Mouse (Mus musculus) layer of hippocampus, adult 2 months (tissue): ENCODE data around the gene Lce1l. TPM values are rescaled to one million over a fixed set of nuclear protein-coding genes. Genes with fewer than 3 reads are reported as not detected.
"Not testable (repeated sequence)": the region's sequence is repeated elsewhere in the genome, so short reads cannot be mapped to it uniquely, and the experiment has no call there.

Source experiments
- DNase-seq, 2 experiments: peaks; one replicate each; pipeline ENCODE4 v3.0.0; 2022; ENCODE audit warnings: low spot score in 2 of 2
- H3K27ac ChIP-seq: fragments of 200-600 bp; 2 replicates; pipeline ENCODE4 v1.8.1; 2022
- H3K4me3 ChIP-seq: fragments of 200-600 bp; 2 replicates; pipeline ENCODE4 v1.8.1; 2022; ENCODE audit warnings: mild to moderate bottlenecking
- CTCF ChIP-seq: fragments of 200-600 bp; conservative IDR thresholded peaks from 2 replicates; pipeline ENCODE4 v1.8.1; 2022; ENCODE audit warnings: antibody characterized with exemption, mild to moderate bottlenecking, moderate library complexity
- long read RNA-seq, 2 experiments: library from polyadenylated mRNA; stranded (forward); transcript quantifications; one replicate each; pipeline ENCODE4 v2.0.0; 2021; ENCODE audit warnings: borderline mapping rate in 2 of 2
- total RNA-seq, 2 experiments: library from RNA; stranded (reverse); gene quantifications; 2 replicates each; pipeline ENCODE4 v1.2.3; 2021

The Lce1l gene
- not detected for total RNA-seq
- long read RNA-seq, experiment 1: 0 reads
- long read RNA-seq, experiment 2: 0 reads

DNA sequence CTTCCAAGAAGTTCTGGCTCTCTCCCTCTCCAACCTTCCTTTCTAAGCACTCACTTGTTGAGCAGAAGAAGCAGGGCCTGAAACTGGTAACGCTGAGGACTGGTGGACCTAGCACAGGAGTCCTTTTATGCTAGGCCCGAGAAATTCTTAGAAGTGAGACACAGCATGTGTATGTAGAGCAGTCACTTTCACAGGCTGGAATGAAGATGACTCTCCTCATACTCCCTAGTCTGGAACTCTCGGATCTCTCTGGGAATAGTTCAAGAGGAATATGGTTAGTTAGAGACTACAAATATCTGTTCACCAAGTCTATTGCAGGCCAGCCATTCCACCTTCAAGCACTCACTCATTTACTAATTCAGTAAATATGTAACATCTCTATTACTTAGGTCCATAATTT lies at the start of gene Lce1l:
TSS of gene Lce1l (minus strand) at position 101 of the 400 bp plus-strand sequence.
- Histone ChIP-seq H3K27ac (no peak within 1 kb of the TSS), H3K4me3 (no peak within 1 kb of the TSS)
- no peak for DNase-seq
- TF ChIP-seq CTCF: no peak

DNA sequence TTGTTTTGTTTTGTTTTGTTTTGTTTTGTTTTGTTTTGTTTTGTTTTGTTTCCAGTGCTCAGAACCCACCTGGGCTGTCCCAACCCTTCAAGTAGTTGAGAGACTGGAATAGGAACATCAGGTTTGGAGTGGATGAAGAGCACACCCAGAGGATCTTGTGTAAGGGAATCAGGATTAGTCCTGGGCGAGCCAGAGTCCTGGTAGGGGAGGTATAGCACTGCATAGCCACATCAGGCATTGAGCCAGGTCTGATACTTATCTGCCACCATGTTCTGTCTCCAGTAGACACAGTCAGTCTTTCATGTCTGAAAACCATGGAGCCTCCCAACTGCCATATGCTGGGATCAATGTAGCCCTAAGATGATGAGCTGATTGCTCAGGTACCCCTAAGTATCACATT lies 43.4 kb upstream of the Lce1l start:
- DNase-seq: no peak
- TF ChIP-seq CTCF: no peak
- H3K4me3 ChIP-seq: no peak overlapping the region
- H3K27ac ChIP-seq: no peak overlapping the region

DNA sequence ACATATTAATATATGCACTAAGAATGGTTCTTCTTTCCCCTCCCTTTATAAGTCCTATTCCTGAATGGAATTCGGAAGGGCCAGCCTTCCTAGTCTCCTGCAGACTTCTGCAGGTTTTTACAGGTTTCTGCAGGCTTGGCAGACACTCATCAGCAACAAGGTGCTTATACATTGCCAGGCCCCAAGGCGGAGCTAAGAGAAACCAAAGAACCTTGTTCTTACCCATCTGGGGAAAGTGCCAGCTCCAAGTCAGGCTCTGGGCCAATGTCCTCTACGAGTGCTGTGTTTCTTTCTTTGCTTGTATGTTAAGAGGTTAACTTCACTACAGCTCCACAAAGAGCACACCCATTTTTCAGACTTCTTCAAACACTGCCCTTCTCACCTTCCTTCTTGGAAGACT lies 43.0 kb upstream of the Lce1l start:
- no peak for TF ChIP-seq CTCF
- H3K4me3 ChIP-seq: no peak overlapping the region
- no peak for DNase-seq
- no peak overlapping the region for H3K27ac ChIP-seq

DNA sequence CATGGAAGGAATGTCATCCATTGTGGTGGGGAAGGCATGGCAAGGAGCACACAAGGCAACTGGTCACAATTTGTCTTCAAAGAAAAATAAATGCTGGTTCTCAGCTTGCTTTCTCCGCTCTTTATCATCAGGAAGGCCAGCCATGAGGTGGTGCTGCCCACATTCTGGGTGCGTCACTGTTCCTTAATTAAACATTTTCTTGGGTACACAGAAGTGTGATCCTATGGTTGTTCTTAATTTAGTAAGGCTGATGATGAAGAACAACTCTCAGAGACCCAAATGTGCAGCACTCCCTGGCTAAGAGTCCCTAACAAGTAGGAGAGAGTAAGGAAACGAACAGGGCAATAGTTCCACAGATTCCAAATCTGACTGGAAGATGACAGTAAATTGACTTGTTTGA lies 23.1 kb upstream of the Lce1l start:
- Histone ChIP-seq H3K27ac (no peak overlapping the region), H3K4me3 (no peak overlapping the region)
- no peak for TF ChIP-seq CTCF
- no peak for DNase-seq

DNA sequence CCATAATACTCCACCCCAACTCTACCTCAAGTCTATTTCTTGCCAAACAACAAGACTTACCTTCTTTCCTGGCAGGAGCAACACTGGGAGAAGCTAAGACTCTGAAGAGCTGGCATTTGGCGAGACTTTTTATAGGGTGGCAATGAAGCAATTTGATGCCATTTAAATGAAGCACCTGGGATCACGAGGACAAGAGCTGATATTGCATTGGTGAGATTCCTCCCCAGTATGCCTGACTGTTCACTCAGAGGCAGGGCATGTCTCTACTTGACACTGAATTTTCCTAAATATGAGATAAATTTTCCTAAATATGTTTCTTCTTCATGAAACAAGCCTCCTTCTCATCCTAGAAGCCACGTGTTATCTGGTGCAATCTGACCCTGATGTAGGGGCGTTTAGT lies 19.0 kb upstream of the Lce1l start, which contains the start of gene 2310050C09Rik:
TSS of gene 2310050C09Rik (minus strand) at position 101 of the 400 bp plus-strand sequence.
- no peak for TF ChIP-seq CTCF
- Histone ChIP-seq H3K4me3 (no peak within 1 kb of the TSS), H3K27ac (no peak within 1 kb of the TSS)
- no peak for DNase-seq

DNA sequence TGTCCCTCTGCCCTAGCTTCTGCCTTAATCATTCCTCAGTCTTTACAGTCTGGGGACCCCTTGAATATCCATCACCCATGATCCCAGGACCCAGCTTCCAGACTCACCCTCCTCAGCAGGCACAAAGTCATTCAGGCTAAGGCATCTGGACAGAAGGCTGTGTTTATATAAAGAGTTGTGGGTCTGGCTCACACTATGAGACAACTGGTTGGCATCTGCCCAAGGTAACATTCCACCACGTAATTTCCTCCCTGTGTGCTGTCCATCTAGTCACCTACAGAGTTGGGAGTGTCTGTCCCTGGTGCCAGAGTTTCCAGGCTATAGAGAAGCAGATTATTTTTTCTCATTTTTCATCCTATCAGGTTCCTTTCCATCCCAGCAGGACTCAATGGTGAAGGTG lies 24.0 kb downstream of the Lce1l start, which contains the start of gene Kprp:
TSS of gene Kprp (minus strand) at position 140 of the 400 bp plus-strand sequence.
- no peak within 1 kb of the TSS for H3K27ac ChIP-seq
- no peak for DNase-seq
- no peak for TF ChIP-seq CTCF
- H3K4me3 ChIP-seq: no peak within 1 kb of the TSS

DNA sequence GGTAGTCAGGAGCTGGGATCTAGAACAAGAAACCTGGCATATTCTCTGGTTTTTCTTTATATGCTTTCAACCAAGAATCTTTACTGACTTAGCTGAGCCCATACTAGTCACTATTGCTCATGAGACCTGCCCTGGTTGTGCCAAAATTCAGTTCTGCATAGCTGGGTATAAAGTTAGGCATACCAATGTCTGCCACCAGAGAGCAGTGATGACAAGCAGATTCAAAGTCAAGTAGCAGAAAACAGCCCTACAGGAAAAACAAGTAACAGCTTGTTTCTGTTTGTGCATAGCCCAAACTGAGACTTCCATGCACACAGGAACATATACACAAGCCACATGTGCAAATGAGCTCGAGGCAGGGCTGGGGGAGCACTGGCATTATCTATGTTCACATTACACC lies 25.3 kb downstream of the Lce1l start:
- TF ChIP-seq CTCF: peak; percentile 46
- no peak for DNase-seq
- H3K27ac ChIP-seq: no peak overlapping the region
- no peak overlapping the region for H3K4me3 ChIP-seq

DNA sequence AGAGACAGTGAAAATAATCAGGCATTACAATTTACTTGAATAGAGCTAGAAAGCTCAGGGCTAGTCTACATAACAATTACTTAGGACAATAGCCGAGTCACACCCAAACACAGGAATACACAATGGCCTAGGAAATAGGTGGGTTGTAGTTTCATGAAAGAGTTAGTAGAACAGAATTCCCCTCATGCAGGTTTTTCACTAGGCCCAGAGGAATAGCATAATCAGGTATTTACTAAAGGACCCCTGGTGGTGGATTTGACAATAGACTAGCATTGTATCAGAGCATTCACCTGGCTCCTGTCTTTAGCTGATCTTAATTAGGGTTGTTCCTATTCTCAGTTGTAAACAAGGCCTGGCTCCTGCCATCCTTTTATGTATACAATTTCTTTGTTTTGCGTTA lies 35.0 kb downstream of the Lce1l start:
- H3K27ac ChIP-seq, DNase-seq, H3K4me3 ChIP-seq: not testable (repeated sequence)

DNA sequence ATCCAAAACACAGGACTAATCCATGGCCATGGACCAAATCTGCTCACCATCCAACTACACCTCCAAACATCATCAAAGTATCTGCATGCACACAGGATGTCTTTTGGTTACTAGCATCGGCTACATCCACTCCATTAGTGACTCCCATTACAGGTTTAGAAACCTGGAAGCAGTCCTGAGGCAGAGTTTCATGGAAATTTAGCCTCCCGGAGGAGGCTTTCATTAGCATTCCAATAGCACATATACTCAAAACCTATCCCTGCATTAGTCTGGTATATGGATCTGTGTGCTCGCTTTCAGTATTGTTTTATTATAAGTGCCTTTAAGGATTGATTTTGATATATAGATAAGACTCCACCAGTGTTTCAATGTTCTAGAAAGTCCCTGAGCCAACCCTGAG lies 35.5 kb downstream of the Lce1l start:
- no peak for TF ChIP-seq CTCF
- DNase-seq: no peak
- H3K4me3 ChIP-seq: no peak overlapping the region
- H3K27ac ChIP-seq: no peak overlapping the region

DNA sequence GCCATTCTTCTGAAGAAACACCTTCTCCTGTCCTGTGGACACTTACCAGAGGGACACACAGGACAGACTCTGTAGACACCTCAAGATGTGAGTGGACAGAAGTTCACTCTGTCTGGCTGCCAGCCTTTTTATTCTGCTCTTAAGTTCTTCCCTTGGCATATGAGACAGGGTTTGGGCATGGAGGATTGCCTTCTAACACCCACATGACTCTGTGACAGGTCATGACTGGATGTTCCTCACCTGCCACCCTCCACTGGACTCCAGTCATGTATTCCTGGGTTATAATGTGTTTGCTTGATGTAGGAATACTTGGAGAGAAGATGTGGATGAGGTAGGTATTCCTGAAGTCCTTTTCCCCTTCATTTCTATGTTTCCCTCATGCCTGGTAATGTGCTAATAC lies 43.3 kb downstream of the Lce1l start, which contains the start of gene Lce1k:
TSS of gene Lce1k (minus strand) at position 101 of the 400 bp plus-strand sequence.
- H3K4me3 ChIP-seq: no peak within 1 kb of the TSS
- no peak within 1 kb of the TSS for H3K27ac ChIP-seq
- no peak for DNase-seq
- no peak for TF ChIP-seq CTCF

Other genes with a start within 250 kb of the Lce1l start
- not detected for gene 2210017I01Rik, start 243.8 kb downstream of the Lce1l start, total RNA-seq
- gene Lce6a, start 229.6 kb downstream of the Lce1l start, total RNA-seq: not detected
- not detected for gene Lce1a1, start 203.0 kb downstream of the Lce1l start, total RNA-seq
- gene Lce1b, start 194.4 kb downstream of the Lce1l start, total RNA-seq: not detected
- gene Lce1a2, start 181.0 kb downstream of the Lce1l start, total RNA-seq: not detected
- not detected for gene Lce1c, start 172.0 kb downstream of the Lce1l start, total RNA-seq
- not detected for gene Lce1d, start 164.1 kb downstream of the Lce1l start, total RNA-seq
- not detected for gene Lce1e, start 142.2 kb downstream of the Lce1l start, total RNA-seq
- not detected for gene Lce1f, start 130.9 kb downstream of the Lce1l start, total RNA-seq
- gene Gm38119, start 112.2 kb downstream of the Lce1l start, total RNA-seq: not detected
- not detected for gene Lce1g, start 98.9 kb downstream of the Lce1l start, total RNA-seq
- gene Lce1h, start 86.2 kb downstream of the Lce1l start, total RNA-seq: not detected
- not detected for gene Lce1i, start 72.4 kb downstream of the Lce1l start, total RNA-seq
- gene Lce1j, start 60.8 kb downstream of the Lce1l start, total RNA-seq: not detected
- not detected for gene Lce1k, start 43.4 kb downstream of the Lce1l start, total RNA-seq
- not detected for gene Kprp, start 24.0 kb downstream of the Lce1l start, total RNA-seq
- not detected for gene 2310050C09Rik, start 18.9 kb upstream of the Lce1l start, total RNA-seq
- gene Lce3a, start 74.9 kb upstream of the Lce1l start, total RNA-seq: not detected
- gene Lce3b, start 81.7 kb upstream of the Lce1l start, total RNA-seq: not detected
- gene Lce3c, start 93.2 kb upstream of the Lce1l start, total RNA-seq: not detected
- gene Lce3d, start 106.1 kb upstream of the Lce1l start, total RNA-seq: not detected
- gene Lce3e, start 115.8 kb upstream of the Lce1l start, total RNA-seq: not detected
- gene Lce3f, start 140.9 kb upstream of the Lce1l start, total RNA-seq: not detected
- not detected for gene Crct1, start 164.4 kb upstream of the Lce1l start, total RNA-seq
- not detected for gene Lce1m, start 167.8 kb upstream of the Lce1l start, total RNA-seq
- gene Gm4858, start 217.5 kb upstream of the Lce1l start, total RNA-seq: not detected